Mouse (Mus musculus): Measurements from ENCODE around the gene Trim34a.

DNA sequence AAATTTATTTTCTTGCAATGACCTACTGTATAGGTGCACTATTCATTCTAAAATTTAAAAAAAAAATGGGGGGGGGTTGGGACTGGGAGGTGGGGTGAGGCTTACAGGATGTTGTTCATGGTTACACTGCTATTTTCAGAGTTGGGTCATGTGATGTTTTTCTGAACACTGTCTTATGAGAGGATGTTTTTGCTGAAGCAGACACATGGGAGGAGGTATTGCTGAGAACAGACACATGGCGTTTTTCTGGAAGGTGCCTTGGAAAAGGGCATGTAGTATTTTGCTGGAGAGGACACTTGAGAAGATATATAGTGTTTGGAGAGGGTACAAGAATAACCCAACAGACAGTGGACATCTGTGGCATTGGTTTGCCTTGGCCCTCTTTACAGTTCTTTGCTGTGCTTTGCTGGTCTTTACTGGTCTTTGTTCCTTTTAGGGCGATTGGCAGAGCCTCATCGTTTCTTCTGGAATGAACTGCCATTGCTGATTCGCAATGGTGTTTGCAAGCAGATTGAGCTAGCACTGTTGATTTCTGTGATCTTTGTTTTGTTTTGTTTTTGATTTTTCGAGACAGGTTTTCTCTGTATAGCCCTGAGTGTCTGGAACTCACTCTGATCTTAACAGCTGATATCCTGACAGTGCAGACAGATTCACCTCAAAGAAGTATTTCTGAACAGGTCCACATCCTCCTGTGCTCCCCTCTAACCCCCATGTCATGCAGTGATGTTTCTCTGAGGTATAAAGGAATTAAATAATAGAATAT, 47.6 kb downstream of the Trim34a start:
- TF ChIP-seq POLR2A (IDR thresholded peaks at IDR 0.05; ENCODE audit: insufficient read length, low read depth) (no peak), MYOD1 (IDR thresholded peaks at IDR 0.05; ENCODE audit: control insufficient read depth in 1 of 3, insufficient read length in 2 of 3, low read depth in 2 of 3) (no peak), CEBPB (IDR thresholded peaks at IDR 0.05; ENCODE audit: insufficient read depth, poor library complexity, severe bottlenecking) (no peak), E2F4 (IDR thresholded peaks at IDR 0.05; ENCODE audit: insufficient read depth) (no peak)

All from myocyte (in vitro differentiated cells).